ENCODE assay signal across 7 mouse cellular contexts in the genomic region with DNA sequence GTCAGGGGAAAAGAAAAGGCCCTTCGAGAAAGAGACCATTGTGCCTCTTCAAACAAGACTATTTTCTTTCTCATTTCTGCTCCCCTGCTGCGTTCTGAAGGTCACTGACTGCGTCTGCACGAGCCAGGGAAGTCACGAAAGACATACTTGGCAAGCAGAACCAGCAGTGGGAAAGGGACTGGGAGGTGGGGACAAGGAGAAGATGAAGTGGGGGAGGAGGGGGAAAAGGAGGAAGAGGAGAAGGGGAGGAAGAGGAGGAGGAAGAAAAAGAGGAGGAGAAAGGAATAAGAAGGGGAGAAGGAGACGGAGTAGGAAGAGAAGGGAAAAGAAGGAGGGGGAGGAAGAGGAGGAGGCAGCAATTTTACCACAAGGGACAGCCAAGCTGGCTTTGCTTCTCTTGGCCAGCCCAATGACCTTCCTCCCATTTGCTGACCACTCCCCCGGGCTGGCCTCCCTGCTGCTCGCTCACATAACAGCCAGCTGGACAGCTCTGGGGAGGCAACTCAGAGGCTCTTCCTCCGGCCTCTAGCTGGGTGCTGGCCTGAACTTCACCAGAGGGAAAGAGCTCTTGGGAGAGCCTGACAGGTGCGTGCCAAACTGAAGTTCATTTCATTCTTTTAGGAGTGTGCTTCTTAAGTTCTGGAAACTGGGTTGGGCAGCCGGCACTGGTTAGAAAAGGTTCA. TPM values are rescaled to one million over a fixed set of nuclear protein-coding genes. Genes with fewer than 3 reads are reported as not detected.
A peak's percentile ranks its signal among the peaks of the same experiment; 100 is the strongest.
DNase-seq lines count a peak whose midpoint lies in the region; ATAC-seq lines count a peak whose summit lies in the region.

Gene Sod3 (plus strand): TSS at position 324 of the 683 bp plus-strand sequence.

- no peaks in the 10 kb centered on the region for H3K36me3 ChIP-seq in midbrain, embryonic 16.5 days (ENCODE audit: control insufficient read depth, insufficient read depth, low read length)

- no peak within 1 kb of the TSS for H3K27ac ChIP-seq in midbrain, embryonic 16.5 days (ENCODE audit: low read length)

- ATAC-seq in midbrain, embryonic 16.5 days = 0 out of 2 replicates have a peak, but pooled peaks have one; percentile 11

- no peaks in the 10 kb centered on the region for H3K27me3 ChIP-seq in midbrain, embryonic 16.5 days (ENCODE audit: control insufficient read depth, insufficient read depth, low read depth, low read length)

- H3K4me2 ChIP-seq in midbrain, embryonic 16.5 days (ENCODE audit: low read length) = no peak within 1 kb of the TSS

- no peak within 1 kb of the TSS for H3K9ac ChIP-seq in midbrain, embryonic 16.5 days (ENCODE audit: low read depth, low read length)

- intact Hi-C loops in gastrocnemius, postnatal 14 days (cut with DNase I; ENCODE audit: low total_unique reads) = no loop called here

- H3K4me1 ChIP-seq in midbrain, embryonic 16.5 days (ENCODE audit: control insufficient read depth, insufficient read depth, low read length) = peaks cover 6% of the 10 kb centered on the region; the same call in 1 of the 2 replicates

- H3K4me3 ChIP-seq in midbrain, embryonic 16.5 days (ENCODE audit: low read depth, low read length) = no peak within 1 kb of the TSS

- DNase-seq in ES-CJ7 (ENCODE audit: low read depth, low spot score) = peak; percentile 23
- peak; percentile 35 for DNase-seq in R1 (ENCODE audit: low read depth, low spot score)
- DNase-seq in gastrocnemius, postnatal 14 days = peak; percentile 81
- peak; percentile 88 for DNase-seq in kidney, adult 9 months
- no peak for DNase-seq in right cerebral cortex, postnatal 4 days
- DNase-seq in left cerebral cortex, adult 8-10 months (ENCODE audit: low spot score in 2 of 2) = no peak

- no peaks in the 10 kb centered on the region for H3K9me3 ChIP-seq in midbrain, embryonic 16.5 days (replicated peaks; ENCODE audit: control insufficient read depth, low read length, poor library complexity, severe bottlenecking)

- 23% methylated on average over 11 of the region's 11 CpGs for WGBS in midbrain, embryonic 16.5 days

RNA-seq across cellular contexts. Expression of gene Sod3, which starts in this region (rescaled TPM):
- total RNA-seq in gastrocnemius, postnatal 14 days (2021) = 1 to 10 TPM; 7.2 to 7.3 TPM
- polyA plus RNA-seq in midbrain, embryonic 16.5 days (2015; fragmentation: Nextera tagmentation; extraction: Ambion mirVana) = 1.8 and 2.8 TPM in 2 replicates
- 1 to 10 TPM; 5.1 to 7.9 (median 6.4) TPM for total RNA-seq in left cerebral cortex, adult 8-10 months (2022)

Comparison
In these comparisons a context has a peak if more than half of its experiments do, and no peak if none do; other contexts are left out.
1. DNase-seq: peak in ES-CJ7 (single experiment), R1 (single experiment), gastrocnemius, postnatal 14 days (single experiment) and kidney, adult 9 months (single experiment); none in right cerebral cortex, postnatal 4 days (single experiment) and left cerebral cortex, adult 8-10 months (0 of 2).